Mouse (Mus musculus): Measurements from ENCODE around the gene Sdad1. TPM values are rescaled to one million over a fixed set of nuclear protein-coding genes. Genes with fewer than 3 reads are reported as not detected.

Sdad1 gene
- total RNA-seq, 2 experiments from 2014 or later = 21.2 to 21.8 TPM

DNA sequence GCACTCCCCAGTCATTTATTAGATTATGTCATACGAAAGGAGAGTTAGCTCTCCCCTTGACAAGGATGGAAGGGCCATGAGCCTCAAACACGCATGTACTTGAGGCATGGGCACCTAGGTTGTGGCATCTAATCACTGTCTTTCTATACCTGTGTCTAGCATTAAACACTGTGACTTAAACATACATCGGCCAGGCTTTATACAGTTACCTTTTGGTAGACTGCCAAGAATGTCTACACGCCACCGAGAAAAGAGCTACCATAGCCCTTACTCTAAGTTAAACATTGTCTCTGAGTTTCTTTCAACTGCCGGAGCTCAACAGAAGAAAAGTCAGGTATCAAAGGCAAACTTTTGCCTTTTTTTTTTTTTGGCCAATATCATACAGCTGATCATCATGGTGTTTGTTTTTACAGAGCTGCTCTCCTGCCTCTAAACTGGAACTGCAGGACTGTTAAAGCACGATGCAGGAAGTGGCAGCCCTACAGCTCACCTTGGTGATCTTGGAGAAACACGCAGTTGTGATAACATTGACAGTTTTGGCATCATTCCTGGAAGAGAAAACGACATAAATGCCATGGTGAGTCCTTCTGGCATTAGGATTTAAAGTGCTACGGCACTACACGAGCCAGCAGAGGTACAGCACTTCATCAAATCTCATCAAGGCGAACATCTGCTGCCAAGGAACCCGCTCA lies 8.0 kb downstream of the Sdad1 start:
- intact Hi-C loops (cut with DNase I) = loop anchor here (10.0 kb wide), 1 partner anchor 237 kb away; no protein-coding TSS in a partner anchor
- DNase-seq (ENCODE audit: extremely low spot score in 1 of 2, low spot score in 2 of 2) = no peak
- Histone ChIP-seq H3K4me3 (no peak overlapping the region), H3K27ac (no peak overlapping the region)
- TF ChIP-seq CTCF (IDR thresholded peaks at IDR 0.05) = no peak

DNA sequence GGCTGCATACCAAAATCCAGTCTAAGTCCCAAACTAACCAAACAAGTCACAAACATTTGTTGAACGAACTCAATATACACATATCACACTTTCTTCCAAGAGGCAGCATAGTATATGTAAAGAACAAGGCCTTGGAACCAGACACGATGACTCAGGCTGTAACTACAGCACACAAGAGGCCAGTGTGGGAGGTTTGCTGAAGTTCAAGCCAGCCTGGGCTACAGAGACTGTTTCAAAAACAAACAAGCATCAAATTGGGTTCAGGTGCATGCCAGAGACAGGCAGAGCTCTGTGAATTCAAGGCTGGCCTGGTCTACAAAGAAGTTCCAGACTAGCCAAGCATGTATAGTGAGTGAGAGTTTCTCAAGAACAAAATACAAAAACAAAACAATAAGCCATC lies 15.8 kb downstream of the Sdad1 start:
- intact Hi-C loops (cut with DNase I) = no loop called here
- DNase-seq (ENCODE audit: extremely low spot score in 1 of 2, low spot score in 2 of 2) = no peak
- no peak for TF ChIP-seq CTCF (IDR thresholded peaks at IDR 0.05)
- no peak overlapping the region for H3K4me3 ChIP-seq
- no peak overlapping the region for H3K27ac ChIP-seq

- no peak for TF ChIP-seq CTCF (IDR thresholded peaks at IDR 0.05)
- no peak overlapping the region for H3K4me3 ChIP-seq
- H3K27ac ChIP-seq = no peak overlapping the region
- intact Hi-C loops (cut with DNase I) = no loop called here
- no peak for DNase-seq (ENCODE audit: extremely low spot score in 1 of 2, low spot score in 2 of 2)
Observed at GRCm38 (mm10) chr5:92291652-92292414, 18.4 kb downstream of the Sdad1 start.

DNA sequence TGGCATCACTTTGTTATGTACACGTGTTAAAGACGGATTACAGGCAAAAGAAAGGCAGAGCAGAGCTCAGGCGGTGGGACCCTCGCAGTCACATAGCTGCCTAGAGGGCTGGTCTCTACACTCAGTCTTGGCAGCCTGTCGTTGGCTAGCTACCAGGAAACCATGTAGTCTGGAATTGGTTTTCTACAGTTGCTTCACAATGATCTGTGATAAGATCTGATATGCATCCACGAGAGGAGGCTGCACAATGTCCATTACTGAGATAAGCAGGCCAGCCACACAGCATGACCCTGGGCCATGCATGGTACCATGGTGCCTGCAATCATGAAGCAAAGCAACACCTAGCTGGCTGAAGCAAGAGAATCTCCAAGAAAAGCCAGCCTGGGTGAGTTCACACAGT lies 22.4 kb downstream of the Sdad1 start:
- intact Hi-C loops (cut with DNase I) = no loop called here
- no peak for TF ChIP-seq CTCF (IDR thresholded peaks at IDR 0.05)
- Histone ChIP-seq H3K4me3 (no peak overlapping the region), H3K27ac (no peak overlapping the region)
- DNase-seq (ENCODE audit: extremely low spot score in 1 of 2, low spot score in 2 of 2) = no peak

GRCm38 (mm10) chr5:92283107-92283506 lies 27.2 kb downstream of the Sdad1 start:
- Histone ChIP-seq H3K27ac (no peak overlapping the region), H3K4me3 (no peak overlapping the region)
- intact Hi-C loops (cut with DNase I) = no loop called here
- TF ChIP-seq CTCF (IDR thresholded peaks at IDR 0.05) = no peak
- DNase-seq (ENCODE audit: extremely low spot score in 1 of 2, low spot score in 2 of 2) = no peak

DNA sequence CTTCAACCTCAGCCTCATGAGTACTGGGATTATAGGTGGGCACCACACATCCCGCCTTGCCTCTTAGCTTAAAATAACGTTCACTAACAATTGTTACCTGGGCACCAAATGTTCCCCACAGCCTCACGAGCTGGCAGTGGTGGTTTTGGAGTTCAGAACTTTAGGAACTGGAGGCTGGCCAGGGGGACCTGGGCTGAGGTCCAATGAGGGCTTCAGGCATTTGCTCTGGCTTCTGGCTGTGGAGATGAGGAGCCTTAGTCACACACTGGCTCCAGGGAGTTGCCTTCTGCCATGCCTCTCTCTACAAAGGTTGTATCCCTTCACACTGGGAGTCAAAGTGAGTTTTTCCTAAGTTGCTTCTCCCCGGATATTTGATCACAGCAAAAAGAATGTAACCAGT lies 27.7 kb downstream of the Sdad1 start:
- Histone ChIP-seq H3K4me3 (no peak overlapping the region), H3K27ac (no peak overlapping the region)
- no peak for TF ChIP-seq CTCF (IDR thresholded peaks at IDR 0.05)
- intact Hi-C loops (cut with DNase I) = no loop called here
- DNase-seq (ENCODE audit: extremely low spot score in 1 of 2, low spot score in 2 of 2) = no peak

DNA sequence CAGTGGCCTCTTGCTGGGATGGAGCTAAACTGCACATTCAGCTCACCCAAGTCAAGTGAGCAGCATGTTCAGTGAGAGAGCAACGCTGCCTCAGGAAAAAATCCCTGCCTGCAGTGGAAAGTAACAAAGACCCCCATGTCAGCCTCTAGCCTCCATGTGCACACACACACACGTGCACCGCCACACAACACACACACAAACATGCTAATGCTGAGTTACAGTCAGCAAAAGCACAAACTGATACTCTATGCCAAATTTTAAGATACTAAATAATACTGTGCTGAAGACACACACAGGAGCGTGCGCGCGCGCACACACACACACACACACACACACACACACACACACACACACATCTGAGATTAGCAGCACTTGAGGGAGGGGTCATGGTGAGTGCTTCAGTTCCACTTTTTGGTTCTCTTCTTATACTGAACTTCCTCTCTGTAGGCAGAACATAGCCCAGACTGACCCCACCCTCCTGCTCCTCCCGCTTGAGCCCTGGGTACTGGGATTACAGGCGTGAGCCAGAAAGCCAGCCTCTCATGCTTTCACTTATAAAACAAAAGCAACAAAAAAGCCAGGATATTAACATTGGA lies 31.2 kb downstream of the Sdad1 start:
- no peak for DNase-seq (ENCODE audit: extremely low spot score in 1 of 2, low spot score in 2 of 2)
- TF ChIP-seq CTCF (IDR thresholded peaks at IDR 0.05) = no peak
- Histone ChIP-seq H3K27ac (no peak overlapping the region), H3K4me3 (no peak overlapping the region)
- intact Hi-C loops (cut with DNase I) = loop anchor here (2.0 kb wide), 1 partner anchor 30 kb away; no protein-coding TSS in a partner anchor

GRCm38 (mm10) chr5:92277437-92278394 lies 32.6 kb downstream of the Sdad1 start, which contains the start of gene Naaa:
Gene Naaa, minus strand, starts transcription at chr5:92278170.
- TF ChIP-seq CTCF (IDR thresholded peaks at IDR 0.05) = peak; percentile 46

GRCm38 (mm10) chr5:92270496-92270895 lies 39.8 kb downstream of the Sdad1 start:
- Histone ChIP-seq H3K4me3 (no peak overlapping the region), H3K27ac (no peak overlapping the region)
- intact Hi-C loops (cut with DNase I) = no loop called here
- no peak for DNase-seq (ENCODE audit: extremely low spot score in 1 of 2, low spot score in 2 of 2)
- TF ChIP-seq CTCF (IDR thresholded peaks at IDR 0.05) = no peak

More at GRCm38 (mm10) chr5:92277437-92278394, 32.6 kb downstream of the Sdad1 start, which contains the start of gene Naaa:
- intact Hi-C loops (cut with DNase I) = loop anchor here (2.0 kb wide), 1 partner anchor 31 kb away; no protein-coding TSS in a partner anchor
- peak; percentile 76 to 82 for DNase-seq (ENCODE audit: extremely low spot score in 1 of 2, low spot score in 2 of 2)
- Histone ChIP-seq H3K4me3 (peak within 1 kb of the TSS; percentile 51), H3K27ac (peak within 1 kb of the TSS; percentile 89)

DNA sequence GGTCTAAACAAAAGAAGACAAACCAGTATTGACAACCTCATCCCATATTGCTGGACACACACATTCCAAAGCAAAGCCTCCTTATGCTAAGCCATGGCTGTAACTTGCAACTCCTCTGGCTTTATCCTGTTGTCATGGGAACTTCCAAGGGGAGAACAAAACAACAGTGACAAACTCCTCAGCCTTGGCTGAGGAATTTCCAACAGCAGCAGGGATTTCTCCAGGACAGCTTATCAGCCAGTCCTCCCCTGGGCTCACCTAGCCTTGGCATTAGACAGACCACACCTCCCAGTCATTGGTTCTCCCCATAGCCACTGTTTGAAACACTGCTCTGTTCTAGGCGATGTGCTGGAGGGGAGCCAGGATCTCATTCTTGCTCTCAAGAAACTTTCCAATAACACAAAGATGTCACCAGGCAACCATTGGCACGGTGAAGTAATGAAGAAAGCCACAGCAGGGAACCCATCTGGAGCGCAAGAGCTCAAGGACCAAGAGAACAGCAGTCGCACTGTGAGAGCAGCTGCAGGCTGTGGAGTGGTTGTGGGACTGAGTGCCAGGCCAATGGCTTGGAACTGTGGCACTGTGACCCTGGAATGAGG lies 46.4 kb downstream of the Sdad1 start:
- DNase-seq (ENCODE audit: extremely low spot score in 1 of 2, low spot score in 2 of 2) = peak; percentile 41 to 66
- intact Hi-C loops (cut with DNase I) = no loop called here
- Histone ChIP-seq H3K4me3 (no peak overlapping the region), H3K27ac (no peak overlapping the region)
- TF ChIP-seq CTCF (IDR thresholded peaks at IDR 0.05) = no peak

GRCm38 (mm10) chr5:92262646-92263045 lies 47.6 kb downstream of the Sdad1 start:
- DNase-seq (ENCODE audit: extremely low spot score in 1 of 2, low spot score in 2 of 2) = no peak
- intact Hi-C loops (cut with DNase I) = no loop called here
- no peak overlapping the region for H3K4me3 ChIP-seq
- H3K27ac ChIP-seq = no peak overlapping the region
- no peak for TF ChIP-seq CTCF (IDR thresholded peaks at IDR 0.05)
